Mouse (Mus musculus): ENCODE measurements around the gene Kifc1. TPM values are rescaled to one million over a fixed set of nuclear protein-coding genes. Genes with fewer than 3 reads are reported as not detected.

The Kifc1 gene
- total RNA-seq (2021) = 10 to 100 TPM; 13.4 to 15.8 TPM
- long read RNA-seq, experiment 1, transcript Kifc1-204 (11 exons, 2,357 nt) = major isoform, 10 of 15 reads
- long read RNA-seq, experiment 1, partial matches to known transcripts = 2 of 15 reads
- long read RNA-seq, experiment 1, other reads (novel, unspliced or antisense) = 3 of 15 reads
- long read RNA-seq, experiment 2, transcript Kifc1-204 (11 exons, 2,357 nt) = major isoform, 5 of 9 reads
- long read RNA-seq, experiment 2, partial matches to known transcripts = 0 of 9 reads
- long read RNA-seq, experiment 2, other reads (novel, unspliced or antisense) = 4 of 9 reads

DNA sequence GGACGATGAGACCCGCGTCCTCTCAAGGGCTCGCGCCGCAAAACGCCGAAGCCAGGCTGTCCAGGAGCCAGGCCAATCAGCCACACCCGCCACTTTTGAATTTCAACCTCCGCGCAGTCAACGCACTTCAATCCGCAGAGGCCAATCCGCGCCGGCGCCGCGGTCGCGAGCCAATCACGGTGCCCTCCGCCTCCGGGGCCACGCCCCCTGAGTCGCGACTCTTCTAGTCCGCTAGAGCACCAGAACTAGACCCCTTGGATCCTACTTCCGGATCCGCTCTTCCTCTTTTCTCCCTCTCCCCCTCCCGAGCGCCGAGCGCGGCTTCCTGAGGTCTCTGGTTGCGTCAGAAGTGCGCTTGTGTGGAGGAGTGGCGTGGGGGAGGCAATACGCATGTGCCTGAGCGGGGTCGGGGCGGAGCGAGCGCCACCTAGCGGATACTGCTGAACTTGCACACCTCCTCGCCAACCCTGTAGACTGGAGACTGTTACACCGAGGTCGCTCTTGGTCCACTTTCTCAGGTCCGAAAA lies at the start of gene Kifc1:
Gene Kifc1, minus strand, starts transcription at position 129 of the 527 bp plus-strand sequence.
- peak; percentile 99 for DNase-seq

DNA sequence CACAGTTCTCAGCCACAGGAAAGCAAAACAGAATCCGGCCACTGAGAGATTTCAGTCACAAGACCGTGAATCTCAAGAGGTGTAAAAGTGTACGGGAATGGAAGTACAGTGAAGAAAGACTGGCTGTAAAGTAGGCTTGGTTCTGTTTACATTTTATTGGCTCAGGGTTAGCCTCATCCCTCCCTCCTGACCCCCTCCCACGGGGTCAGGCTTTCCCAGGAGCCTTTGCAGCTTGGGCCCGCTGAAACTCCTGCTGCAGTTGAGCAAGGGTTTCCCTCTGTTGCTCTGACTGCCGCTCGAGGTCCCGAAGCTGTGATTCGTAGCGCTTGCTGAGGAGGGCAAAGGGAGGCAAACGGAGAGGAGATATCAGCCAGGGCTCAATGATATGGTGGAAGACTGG lies 48.3 kb upstream of the Kifc1 start:
- no peak for DNase-seq

- no peak for DNase-seq
Measured at GRCm38 (mm10) chr17:33936993-33937392, 46.5 kb upstream of the Kifc1 start.

DNA sequence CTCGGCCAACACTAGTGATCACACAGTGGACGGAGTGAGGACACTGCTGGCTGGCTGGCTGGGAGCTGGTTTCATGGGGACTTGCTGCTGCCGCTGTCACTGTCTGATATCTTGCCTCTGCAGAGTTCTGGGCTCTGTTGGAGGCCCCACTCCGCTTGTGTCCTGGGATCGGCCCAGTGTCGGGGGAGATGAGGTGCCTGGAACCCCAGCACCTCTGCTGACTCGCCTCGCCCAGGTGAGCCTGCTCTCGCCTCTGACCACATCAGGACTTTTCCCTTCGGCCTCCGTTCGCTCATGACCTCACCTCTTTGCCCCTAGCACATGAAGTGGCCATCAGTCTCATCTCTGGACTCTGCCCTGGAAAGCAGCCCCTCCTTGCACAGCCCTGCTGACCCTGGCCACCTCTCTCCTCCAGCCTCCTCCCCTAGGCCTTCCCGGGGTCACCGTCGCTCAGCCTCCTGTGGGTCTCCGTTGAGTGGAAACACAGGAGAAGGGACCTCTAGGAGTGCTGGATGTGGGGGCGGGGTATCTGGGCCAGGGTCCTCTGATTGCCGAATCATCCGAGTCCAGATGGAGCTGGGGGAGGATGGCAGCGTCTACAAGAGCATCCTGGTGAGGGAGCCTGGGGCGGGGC lies 45.1 kb upstream of the Kifc1 start:
- no peak for DNase-seq

GRCm38 (mm10) chr17:33932970-33933369 lies 42.5 kb upstream of the Kifc1 start:
- DNase-seq = no peak

DNA sequence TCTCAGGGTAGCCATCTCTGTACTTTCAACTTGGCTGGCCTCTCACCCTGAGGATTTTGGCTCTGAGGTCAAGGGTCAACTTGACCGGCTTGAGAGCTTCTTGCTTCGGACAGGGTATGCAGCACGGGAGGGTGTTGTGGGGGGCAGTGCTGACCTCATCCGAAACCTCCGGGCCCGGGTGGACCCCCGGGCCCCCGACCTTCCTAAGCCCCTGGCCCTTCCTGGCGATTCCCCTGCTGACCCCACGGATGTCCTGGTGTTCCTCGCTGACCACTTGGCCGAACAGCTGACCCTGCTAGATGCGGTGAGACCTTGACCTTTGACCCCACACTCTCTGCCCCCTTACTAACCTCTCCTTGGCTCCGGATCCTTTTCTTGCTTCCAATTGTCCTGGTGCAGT lies 42.0 kb upstream of the Kifc1 start:
- DNase-seq = no peak

- DNase-seq = no peak
Measured at GRCm38 (mm10) chr17:33931947-33932346, 41.5 kb upstream of the Kifc1 start.

- DNase-seq = no peak
Measured at GRCm38 (mm10) chr17:33931159-33931866, 40.9 kb upstream of the Kifc1 start.

DNA sequence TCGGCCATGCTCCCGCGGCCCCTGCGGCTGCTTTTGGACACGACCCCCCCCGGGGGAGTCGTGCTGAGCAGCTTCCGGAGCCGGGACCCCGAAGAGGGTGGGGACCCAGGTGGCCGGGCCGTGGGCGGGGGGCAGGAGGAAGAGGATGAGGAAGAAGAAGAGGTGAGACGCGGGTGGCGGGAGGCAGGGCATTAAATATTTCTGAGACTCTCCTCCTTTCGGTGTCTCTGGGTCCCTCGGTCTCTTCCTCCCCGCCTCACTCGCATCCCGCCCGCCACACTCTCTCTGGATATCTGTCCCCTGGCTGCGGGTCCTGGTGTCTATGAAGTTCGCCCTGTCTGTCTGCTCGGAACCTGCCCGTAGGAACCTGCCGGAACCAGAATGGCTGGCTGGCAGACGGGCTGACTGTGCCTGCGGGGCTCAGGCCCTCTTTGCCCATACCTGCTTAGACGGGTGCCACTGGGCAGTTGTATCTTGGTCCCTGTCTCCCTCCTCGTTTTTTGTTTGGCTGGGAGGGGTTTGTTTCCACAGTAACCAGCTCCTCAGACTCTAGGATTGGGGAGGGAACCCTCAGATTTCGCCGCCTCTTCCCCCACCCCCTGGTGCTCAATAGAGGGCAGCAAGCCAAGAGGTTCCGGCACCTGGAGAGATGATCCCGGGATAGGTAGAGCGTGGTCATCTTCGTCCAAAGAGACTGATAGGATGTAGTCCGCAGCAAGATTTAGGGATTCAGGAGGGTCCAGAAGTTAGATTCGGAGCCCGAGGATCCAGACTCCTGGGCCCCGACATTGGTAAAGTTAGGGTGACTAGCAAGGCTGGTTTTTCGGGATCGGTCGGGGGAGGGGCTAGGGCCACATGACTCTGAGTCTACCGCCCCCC lies 40.1 kb upstream of the Kifc1 start:
- peak; percentile 69 for DNase-seq

DNA sequence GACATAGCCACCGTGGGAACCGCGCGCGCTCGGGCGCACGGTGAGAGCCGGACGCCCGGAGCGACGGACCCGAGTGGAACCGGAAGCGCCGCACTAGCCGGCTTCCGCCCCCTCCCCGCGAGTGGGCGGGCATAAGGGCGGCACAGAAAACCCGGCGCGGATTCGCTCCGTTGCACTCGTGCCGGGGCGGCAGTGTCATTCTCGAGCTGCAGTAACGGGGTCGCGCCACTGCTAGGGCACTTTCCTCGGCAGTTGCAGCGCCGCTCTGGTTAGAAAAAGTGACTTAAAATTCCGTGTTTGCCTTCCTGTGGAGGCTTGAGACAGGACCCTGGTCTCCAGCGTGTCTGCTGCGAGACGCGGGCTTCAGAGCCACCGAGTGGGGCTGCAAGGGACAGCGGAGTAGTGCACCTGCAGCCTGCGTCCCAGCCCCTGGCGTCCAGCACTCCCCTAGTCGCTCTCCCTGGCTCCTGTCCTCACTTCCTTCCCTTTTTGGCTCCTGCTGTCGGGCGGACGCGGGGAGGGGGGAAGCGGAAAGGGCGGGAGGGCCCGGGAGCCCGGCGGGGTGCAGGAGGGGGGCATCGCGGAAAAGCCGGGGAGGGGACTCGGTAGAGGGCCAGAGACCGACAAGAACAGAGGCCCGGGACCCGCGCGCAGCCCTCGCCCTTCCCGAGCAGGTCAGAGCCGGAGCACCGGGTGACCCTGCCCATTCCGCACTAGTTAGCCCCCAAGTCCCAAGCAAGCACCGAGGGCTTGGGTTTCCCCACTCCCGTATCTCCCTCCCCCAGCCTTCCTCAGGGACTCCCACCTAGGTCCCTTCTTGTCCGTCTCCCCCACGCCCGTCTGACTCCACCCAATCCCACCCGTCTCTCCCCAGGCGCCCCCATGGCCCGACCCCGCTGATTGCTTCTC lies 39.2 kb upstream of the Kifc1 start, which contains the start of gene Rgl2:
Gene Rgl2, plus strand, starts transcription at position 173 of the 909 bp plus-strand sequence.
- DNase-seq = peak; percentile 98

GRCm38 (mm10) chr17:33928251-33928947 lies 37.9 kb upstream of the Kifc1 start:
- DNase-seq = no peak

GRCm38 (mm10) chr17:33926207-33926932 lies 35.9 kb upstream of the Kifc1 start:
- DNase-seq = no peak

DNA sequence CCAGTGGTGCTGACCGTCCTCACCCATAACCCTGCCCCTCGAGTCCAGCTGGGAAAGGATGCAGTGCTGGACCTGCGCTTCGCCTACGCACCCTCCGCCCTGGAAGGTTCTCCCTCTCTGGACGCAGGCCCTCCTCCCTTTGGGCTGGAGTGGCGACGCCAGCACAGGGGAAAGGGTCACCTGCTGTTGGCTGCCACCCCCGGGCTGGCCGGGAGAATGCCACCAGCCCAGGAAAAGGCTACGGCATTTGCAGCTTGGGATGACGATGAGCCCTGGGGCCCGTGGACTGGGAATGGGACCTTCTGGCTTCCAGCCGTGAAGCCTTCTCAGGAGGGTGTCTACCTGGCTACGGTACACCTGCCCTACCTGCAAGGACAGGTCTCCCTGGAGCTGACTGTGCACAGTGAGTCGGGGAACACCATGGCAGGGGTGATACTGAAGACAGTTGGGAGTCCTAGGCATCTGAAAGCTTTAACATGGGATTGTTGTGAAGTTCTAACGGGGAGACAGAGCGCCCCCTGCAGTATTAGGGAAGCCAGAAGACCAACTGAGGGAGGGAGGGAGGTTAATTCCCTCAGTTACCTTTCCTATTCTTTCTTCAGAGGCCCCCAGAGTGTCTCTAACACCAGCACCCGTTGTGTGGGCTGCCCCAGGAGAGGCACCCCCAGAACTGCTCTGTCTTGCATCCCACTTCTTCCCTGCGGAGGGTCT lies 35.1 kb upstream of the Kifc1 start:
- DNase-seq = no peak

GRCm38 (mm10) chr17:33924577-33925283 lies 34.3 kb upstream of the Kifc1 start:
- peak; percentile 57 for DNase-seq

DNA sequence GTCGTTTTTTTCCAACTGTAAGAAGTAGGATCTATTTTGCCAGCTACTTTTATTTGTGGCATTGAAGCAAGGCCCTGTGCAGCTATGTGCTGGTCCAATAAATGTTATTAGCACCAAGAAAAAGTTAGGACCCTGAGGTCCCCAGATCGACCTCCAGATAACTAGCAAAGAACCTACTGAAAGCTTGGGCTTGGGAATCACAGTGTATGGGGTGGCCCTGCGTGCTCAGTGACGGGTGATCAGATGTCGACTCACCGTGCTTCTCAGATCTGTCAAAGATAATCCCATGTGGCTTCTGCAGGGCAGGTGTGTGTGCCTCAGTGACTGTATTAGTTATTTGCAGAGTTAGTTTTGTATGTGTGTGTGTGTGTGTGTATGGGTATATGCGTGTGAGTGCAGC lies 30.9 kb upstream of the Kifc1 start:
- no peak for DNase-seq

- DNase-seq = peak; percentile 91
Measured at GRCm38 (mm10) chr17:33920282-33921097, 30.0 kb upstream of the Kifc1 start.

All from adrenal gland, postnatal 10 days (tissue).